Mouse (Mus musculus) gastrocnemius, postnatal 36 days (tissue): ENCODE measurements around the gene Ugt1a9. TPM values are rescaled to one million over a fixed set of nuclear protein-coding genes. Genes with fewer than 3 reads are reported as not detected.

Experiments used
- total RNA-seq, 2 experiments: library from RNA; stranded (reverse); gene quantifications; 2 replicates each; pipeline ENCODE4 v1.2.3; 2021

Gene Ugt1a9
- total RNA-seq, 2 experiments from 2014 or later, result not detected

Other genes with a start within 250 kb of the Ugt1a9 start
- 10 to 100 TPM; 29.5 to 32.7 TPM for gene Dgkd, start 217.5 kb upstream of the Ugt1a9 start, total RNA-seq
- 10 to 100 TPM in 1 of 2 experiments, 1 to 10 TPM in 1; 7.1 to 10.0 TPM for gene Usp40, start 62.2 kb upstream of the Ugt1a9 start, total RNA-seq
- gene Ugt1a10, start 15.4 kb upstream of the Ugt1a9 start, total RNA-seq, result not detected
- gene Ugt1a8, start 17.0 kb downstream of the Ugt1a9 start, total RNA-seq, result not detected
- gene Ugt1a7c, start 24.3 kb downstream of the Ugt1a9 start, total RNA-seq, result under 1 TPM; 0.33 to 0.54 TPM
- under 1 TPM; 0.43 to 0.74 TPM for gene Ugt1a6b, start 32.5 kb downstream of the Ugt1a9 start, total RNA-seq
- gene Ugt1a6a, start 64.0 kb downstream of the Ugt1a9 start, total RNA-seq, result 1 to 10 TPM in 1 of 2 experiments, under 1 TPM in 1; 0.64 to 1.0 TPM
- under 1 TPM in 1 of 2 experiments, not detected in 1; 0.22 TPM for gene Ugt1a5, start 95.2 kb downstream of the Ugt1a9 start, total RNA-seq
- not detected for gene Ugt1a2, start 129.8 kb downstream of the Ugt1a9 start, total RNA-seq
- gene Dnajb3, start 135.0 kb downstream of the Ugt1a9 start, total RNA-seq, result not detected
- not detected for gene Ugt1a1, start 141.2 kb downstream of the Ugt1a9 start, total RNA-seq
- gene Mroh2a, start 156.2 kb downstream of the Ugt1a9 start, total RNA-seq, result not detected
- 1 to 10 TPM; 7.3 to 8.1 TPM for gene Hjurp, start 206.8 kb downstream of the Ugt1a9 start, total RNA-seq
- gene Trpm8, start 206.9 kb downstream of the Ugt1a9 start, total RNA-seq, result not detected